Mouse (Mus musculus): ENCODE data around the gene Lrp4.
"Not testable (repeated sequence)": the region's sequence is repeated elsewhere in the genome, so short reads cannot be mapped to it uniquely, and the experiment has no call there.

Lrp4 gene

GRCm38 (mm10) chr2:91485256-91485655, 27.9 kb downstream of the Lrp4 start:
- DNase-seq (ENCODE audit: low read depth), result no peak

DNA sequence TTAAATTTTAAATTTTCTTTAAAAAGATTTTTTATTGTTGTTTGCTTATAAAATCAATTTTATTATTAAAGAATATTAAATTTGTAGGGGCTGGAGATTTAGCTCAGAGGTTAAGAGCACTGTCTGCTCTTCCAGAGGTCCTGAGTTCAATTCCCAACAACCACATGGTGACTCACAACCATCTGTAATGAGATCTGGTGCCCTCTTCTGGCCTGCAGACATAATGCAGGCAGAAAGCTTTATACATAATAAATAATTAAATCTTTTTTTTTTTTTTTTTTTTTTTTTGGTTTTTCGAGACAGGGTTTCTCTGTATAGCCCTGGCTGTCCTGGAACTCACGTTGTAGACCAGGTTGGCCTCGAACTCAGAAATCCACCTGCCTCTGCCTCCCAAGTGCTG, 30.0 kb downstream of the Lrp4 start:
- not testable (repeated sequence) for DNase-seq (ENCODE audit: low read depth)

DNA sequence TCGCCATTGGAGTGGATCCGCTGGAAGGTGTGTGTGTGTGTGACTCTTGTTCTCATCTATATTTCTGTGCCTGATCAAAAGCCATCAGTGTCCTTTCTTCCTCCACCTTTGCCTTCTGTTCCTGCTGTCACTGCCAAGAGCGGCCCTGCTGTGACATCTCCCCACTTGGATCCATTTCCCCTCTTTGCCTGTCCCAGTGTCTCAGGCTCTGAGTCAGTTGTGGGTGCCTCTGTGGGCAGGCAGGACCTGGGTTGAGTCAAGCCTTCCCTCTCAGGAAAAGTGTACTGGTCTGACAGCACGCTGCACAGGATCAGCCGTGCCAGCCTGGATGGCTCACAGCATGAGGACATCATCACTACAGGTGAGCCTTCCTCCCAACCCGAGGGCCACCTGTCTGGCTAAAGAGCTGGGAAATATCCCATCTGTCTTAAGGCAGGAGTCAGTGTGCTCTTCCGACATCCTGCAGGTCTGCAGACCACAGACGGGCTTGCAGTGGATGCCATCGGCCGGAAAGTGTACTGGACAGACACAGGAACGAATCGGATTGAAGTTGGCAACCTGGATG, 34.8 kb downstream of the Lrp4 start:
- no peak for DNase-seq (ENCODE audit: low read depth)

DNA sequence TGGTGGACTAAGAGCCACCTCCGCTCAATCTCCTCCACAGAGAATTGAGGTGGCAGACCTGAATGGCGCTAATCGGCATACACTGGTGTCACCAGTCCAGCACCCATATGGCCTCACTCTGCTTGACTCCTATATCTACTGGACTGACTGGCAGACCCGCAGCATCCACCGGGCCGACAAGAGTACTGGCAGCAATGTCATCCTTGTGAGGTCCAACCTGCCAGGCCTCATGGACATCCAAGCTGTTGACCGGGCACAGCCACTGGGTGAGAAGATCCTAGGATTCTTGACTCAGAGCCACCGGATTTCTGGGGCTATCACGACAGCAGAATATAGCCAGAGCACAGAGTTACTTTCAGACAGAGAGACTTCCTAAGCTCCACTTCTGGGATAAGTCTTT, 36.7 kb downstream of the Lrp4 start:
- no peak for DNase-seq (ENCODE audit: low read depth)

GRCm38 (mm10) chr2:91498093-91498719, 40.9 kb downstream of the Lrp4 start:
- DNase-seq (ENCODE audit: low read depth), result peak; percentile 27

- no peak for DNase-seq (ENCODE audit: low read depth)
Observed at GRCm38 (mm10) chr2:91508076-91508475, 50.8 kb downstream of the Lrp4 start.

DNA sequence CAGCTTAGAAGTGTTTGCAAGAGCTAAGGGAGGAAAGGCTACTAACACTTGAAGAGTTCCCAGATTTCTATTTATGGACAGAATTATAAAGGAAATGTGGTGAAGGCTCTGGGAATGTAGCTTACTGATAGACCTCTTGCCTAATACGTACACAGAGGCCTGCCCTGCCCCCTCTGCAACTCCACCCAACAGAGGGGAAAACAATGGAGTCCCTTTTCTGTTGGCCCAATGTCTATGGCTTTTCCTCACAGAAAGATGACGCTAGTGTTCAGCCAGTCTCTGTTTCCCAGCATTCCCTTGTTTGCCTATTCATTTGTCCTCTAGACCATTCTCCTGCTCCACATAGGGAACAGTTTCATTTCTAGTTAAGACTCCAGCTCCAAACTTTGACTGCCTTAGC, 59.9 kb downstream of the Lrp4 start:
- no peak for DNase-seq (ENCODE audit: low read depth)

GRCm38 (mm10) chr2:91526294-91527146, 69.2 kb downstream of the Lrp4 start, which contains the start of gene Ckap5:
TSS of gene Ckap5 (plus strand) at chr2:91526762.
- DNase-seq (ENCODE audit: low read depth), result peak; percentile 94

- DNase-seq (ENCODE audit: low read depth), result peak; percentile 74
Observed at GRCm38 (mm10) chr2:91527147-91527486, 69.8 kb downstream of the Lrp4 start.

- DNase-seq (ENCODE audit: low read depth), result peak; percentile 88
Observed at GRCm38 (mm10) chr2:91537588-91538205, 80.4 kb downstream of the Lrp4 start.
